In genomic region chr2:4651500-4652285, GRCm38 (mm10) we compare ENCODE assay signal across 8 mouse cellular contexts. TPM values are rescaled to one million over a fixed set of nuclear protein-coding genes. Genes with fewer than 3 reads are reported as not detected.
A peak's percentile ranks its signal among the peaks of the same experiment; 100 is the strongest.
DNase-seq lines count a peak whose midpoint lies in the region; ATAC-seq and TF ChIP-seq lines count a peak whose summit lies in the region.

Gene Prpf18, minus strand, starts transcription at chr2:4652113.

- peaks cover 4 to 21% of the 10 kb centered on the region in 2 experiments; a peak in 2 of 4 replicates for H3K4me1 ChIP-seq in CH12.LX (ENCODE audit: control insufficient read depth in 1 of 2, insufficient read depth in 2 of 2)
- peaks cover 17% of the 10 kb centered on the region for H3K4me1 ChIP-seq in forebrain, embryonic 12.5 days
- H3K4me1 ChIP-seq in heart, postnatal 0 days (ENCODE audit: control insufficient read depth, insufficient read depth), result 0 out of 2 replicates have a peak, but pooled peaks cover 2% of the 10 kb centered on the region
- peaks cover 14% of the 10 kb centered on the region for H3K4me1 ChIP-seq in liver, embryonic 16.5 days (ENCODE audit: control insufficient read depth, low read depth, low read length)
- peaks cover 19% of the 10 kb centered on the region for H3K4me1 ChIP-seq in neural tube, embryonic 13.5 days (replicated peaks)
- H3K4me1 ChIP-seq in testis, adult 2 months (ENCODE audit: control insufficient read depth, insufficient read depth, low read length), result peaks cover 3% of the 10 kb centered on the region; the same call in 1 of the 2 replicates

- H3K27ac ChIP-seq in CH12.LX (ENCODE audit: insufficient read depth, low read depth), result no peak within 1 kb of the TSS; the same call in 1 of the 2 replicates
- peak within 1 kb of the TSS; percentile 73; the same call in 1 of the 2 replicates for H3K27ac ChIP-seq in forebrain, embryonic 12.5 days
- H3K27ac ChIP-seq in heart, postnatal 0 days (ENCODE audit: low read depth), result peak within 1 kb of the TSS; percentile 85
- peak within 1 kb of the TSS; percentile 85 for H3K27ac ChIP-seq in liver, embryonic 16.5 days (ENCODE audit: low read length)
- H3K27ac ChIP-seq in neural tube, embryonic 13.5 days (replicated peaks), result peak within 1 kb of the TSS; percentile 74
- H3K27ac ChIP-seq in testis, adult 2 months (ENCODE audit: control insufficient read depth, insufficient read depth, low read depth, low read length), result peak within 1 kb of the TSS; percentile 89

- no peak; the same call in 1 of the 2 replicates for TF ChIP-seq RAD21 in CH12.LX (IDR thresholded peaks at IDR 0.05; ENCODE audit: low read depth, low read length)

- TF ChIP-seq CTCF in CH12.LX (conservative IDR thresholded peaks at IDR 0.05 in 1 of 2, IDR thresholded peaks at IDR 0.05 in 1 of 2; ENCODE audit: low read depth in 2 of 2, low read length in 2 of 2), result peak; percentile 44 to 82
- TF ChIP-seq CTCF in heart, postnatal 0 days (IDR thresholded peaks at IDR 0.05; ENCODE audit: low read depth), result peak; percentile 79
- TF ChIP-seq CTCF in testis, adult 2 months (IDR thresholded peaks at IDR 0.05; ENCODE audit: control insufficient read depth, insufficient read depth, insufficient replicate concordance, low read depth, low read length), result peak; percentile 80

- H3K4me2 ChIP-seq in CH12.LX (ENCODE audit: insufficient read depth, low read depth, poor library complexity, severe bottlenecking), result peak within 1 kb of the TSS; percentile 96
- peak within 1 kb of the TSS; percentile 71 for H3K4me2 ChIP-seq in forebrain, embryonic 12.5 days
- peak within 1 kb of the TSS; percentile 79 for H3K4me2 ChIP-seq in heart, postnatal 0 days (ENCODE audit: low read depth, low read length)
- H3K4me2 ChIP-seq in liver, embryonic 16.5 days (ENCODE audit: low read depth, low read length), result peak within 1 kb of the TSS; percentile 79
- H3K4me2 ChIP-seq in neural tube, embryonic 13.5 days, result peak within 1 kb of the TSS; percentile 81

- no peaks in the 10 kb centered on the region for H3K27me3 ChIP-seq in CH12.LX (replicated peaks)
- no peaks in the 10 kb centered on the region for H3K27me3 ChIP-seq in forebrain, embryonic 12.5 days
- no peaks in the 10 kb centered on the region for H3K27me3 ChIP-seq in heart, postnatal 0 days (ENCODE audit: control insufficient read depth, insufficient read depth, low read length)
- H3K27me3 ChIP-seq in liver, embryonic 16.5 days (ENCODE audit: control insufficient read depth, insufficient read depth, low read depth, low read length), result no peaks in the 10 kb centered on the region
- H3K27me3 ChIP-seq in neural tube, embryonic 13.5 days, result no peaks in the 10 kb centered on the region
- H3K27me3 ChIP-seq in testis, adult 2 months (ENCODE audit: control insufficient read depth, insufficient read depth, low read length), result no peaks in the 10 kb centered on the region

- peak within 1 kb of the TSS; percentile 71 to 89 (median 85) for H3K4me3 ChIP-seq in CH12.LX (replicated peaks in 1 of 3; ENCODE audit: low read depth in 2 of 3, low read length in 2 of 3, poor library complexity in 1 of 3)
- H3K4me3 ChIP-seq in forebrain, embryonic 12.5 days (replicated peaks), result peak within 1 kb of the TSS; percentile 94
- H3K4me3 ChIP-seq in heart, postnatal 0 days (ENCODE audit: low read depth, low read length), result peak within 1 kb of the TSS; percentile 93
- H3K4me3 ChIP-seq in liver, embryonic 16.5 days (ENCODE audit: low read depth, low read length), result peak within 1 kb of the TSS; percentile 95
- peak within 1 kb of the TSS; percentile 87 for H3K4me3 ChIP-seq in neural tube, embryonic 13.5 days
- peak within 1 kb of the TSS; percentile 98 for H3K4me3 ChIP-seq in testis, adult 2 months (ENCODE audit: control insufficient read depth, low read depth, low read length)

- TF ChIP-seq EP300 in CH12.LX (IDR thresholded peaks at IDR 0.05; ENCODE audit: low read length), result no peak
- no peak; the same call in 1 of the 2 replicates for TF ChIP-seq EP300 in heart, postnatal 0 days (IDR thresholded peaks at IDR 0.05; ENCODE audit: low read depth)

- no peaks in the 10 kb centered on the region for H3K9me3 ChIP-seq in CH12.LX (replicated peaks; ENCODE audit: low read length)
- no peaks in the 10 kb centered on the region for H3K9me3 ChIP-seq in forebrain, embryonic 12.5 days
- H3K9me3 ChIP-seq in heart, postnatal 0 days (replicated peaks; ENCODE audit: control insufficient read depth, low read length), result no peaks in the 10 kb centered on the region
- no peaks in the 10 kb centered on the region for H3K9me3 ChIP-seq in liver, embryonic 16.5 days (replicated peaks; ENCODE audit: control insufficient read depth, low read length)
- no peaks in the 10 kb centered on the region for H3K9me3 ChIP-seq in neural tube, embryonic 13.5 days

- DNase-seq in CH12.LX (ENCODE audit: extremely low read depth), result peak; percentile 89
- peak; percentile 91 for DNase-seq in c-Kit-positive CD71-positive TER-119-negative erythroid progenitor cells, embryonic 14.5 days (ENCODE audit: low read depth)
- peak; percentile 84 for DNase-seq in heart, postnatal 0 days (ENCODE audit: low spot score)
- peak; percentile 91 to 92 for DNase-seq in kidney, postnatal 4 days

- peak within 1 kb of the TSS; percentile 80 for H3K9ac ChIP-seq in CH12.LX (ENCODE audit: insufficient read depth, low read depth)
- peak within 1 kb of the TSS; percentile 92 for H3K9ac ChIP-seq in forebrain, embryonic 12.5 days
- H3K9ac ChIP-seq in heart, postnatal 0 days (replicated peaks; ENCODE audit: low read depth, low read length), result peak within 1 kb of the TSS; percentile 91
- H3K9ac ChIP-seq in liver, embryonic 16.5 days (ENCODE audit: low read depth, low read length), result peak within 1 kb of the TSS; percentile 97
- H3K9ac ChIP-seq in neural tube, embryonic 13.5 days, result peak within 1 kb of the TSS; percentile 93

- in situ Hi-C loops in CH12.LX (cut with MboI; ENCODE audit: low pct_ligation_motif_present, low pct_unique_long_range_greater_than_20kb, low sequenced_read_pairs), result no loop called here

- peaks cover 34% of the 10 kb centered on the region for H3K79me2 ChIP-seq in CH12.LX (replicated peaks; ENCODE audit: control insufficient read depth, extremely low read depth, insufficient read depth, poor library complexity, severe bottlenecking)

- WGBS in forebrain, embryonic 12.5 days, result 2% methylated on average over 40 of the region's 40 CpGs
- 1% methylated on average over 40 of the region's 40 CpGs for WGBS in heart, postnatal 0 days
- WGBS in liver, embryonic 16.5 days (ENCODE audit: insufficient replicate concordance), result 1% methylated on average over 40 of the region's 40 CpGs
- WGBS in neural tube, embryonic 13.5 days, result 2% methylated on average over 40 of the region's 40 CpGs

- TF ChIP-seq POLR2A in CH12.LX (IDR thresholded peaks at IDR 0.05; ENCODE audit: low read depth, low read length), result peak; percentile 82
- TF ChIP-seq POLR2A in testis, adult 2 months (IDR thresholded peaks at IDR 0.05; ENCODE audit: control insufficient read depth, low read depth, low read length), result peak; percentile 76

- H3K36me3 ChIP-seq in CH12.LX (replicated peaks in 1 of 2; ENCODE audit: control insufficient read depth in 1 of 2, insufficient read depth in 1 of 2, low read length in 1 of 2), result peaks cover 8 to 13% of the 10 kb centered on the region in 2 experiments
- peaks cover 5% of the 10 kb centered on the region; the same call in 1 of the 2 replicates for H3K36me3 ChIP-seq in forebrain, embryonic 12.5 days (replicated peaks)
- H3K36me3 ChIP-seq in heart, postnatal 0 days (replicated peaks; ENCODE audit: control insufficient read depth, insufficient read depth, low read length), result peaks cover 7% of the 10 kb centered on the region
- H3K36me3 ChIP-seq in liver, embryonic 16.5 days (ENCODE audit: control insufficient read depth, insufficient read depth), result peaks cover 5% of the 10 kb centered on the region; the same call in 1 of the 2 replicates
- H3K36me3 ChIP-seq in neural tube, embryonic 13.5 days, result peaks cover 10% of the 10 kb centered on the region
- H3K36me3 ChIP-seq in testis, adult 2 months (ENCODE audit: control insufficient read depth, insufficient read depth, low read length), result no peaks in the 10 kb centered on the region

- dilution Hi-C loops in CH12.LX (cut with MboI; ENCODE audit: extremely low pct_ligation_motif_present, extremely low pct_unique_long_range_greater_than_20kb, low sequenced_read_pairs), result no loop called here

- ATAC-seq in forebrain, embryonic 12.5 days (ENCODE audit: low FRiP score), result peak; percentile 89
- ATAC-seq in heart, postnatal 0 days (ENCODE audit: insufficient read depth, low read depth), result peak; percentile 90
- ATAC-seq in liver, embryonic 16.5 days (ENCODE audit: low read depth), result peak; percentile 87
- ATAC-seq in neural tube, embryonic 13.5 days (ENCODE audit: low read depth), result peak; percentile 88

TF ChIP-seq in CH12.LX, 34 proteins besides CTCF, POLR2A, EP300 and RAD21 (continues in another document):
- TF ChIP-seq HCFC1 (IDR thresholded peaks at IDR 0.05; ENCODE audit: low read depth, low read length), result peak; percentile 93
- peak; percentile 76; the same call in 1 of the 2 replicates for TF ChIP-seq MXI1 (IDR thresholded peaks at IDR 0.05; ENCODE audit: low read depth, low read length)
- peak; percentile 68 for TF ChIP-seq MEF2A (IDR thresholded peaks at IDR 0.05; ENCODE audit: borderline replicate concordance, low read depth, low read length)
- no peak for TF ChIP-seq UBTF (IDR thresholded peaks at IDR 0.05; ENCODE audit: low read depth, low read length)
- peak; percentile 95; the same call in 1 of the 2 replicates for TF ChIP-seq E2F4 (IDR thresholded peaks at IDR 0.05; ENCODE audit: insufficient replicate concordance, low read depth, low read length)
- TF ChIP-seq ETS1 (conservative IDR thresholded peaks at IDR 0.05; ENCODE audit: low read depth, low read length), result peak; percentile 38
- peak; percentile 78 for TF ChIP-seq TCF12 (IDR thresholded peaks at IDR 0.05; ENCODE audit: low read depth, low read length)
- TF ChIP-seq IRF4 (IDR thresholded peaks at IDR 0.05; ENCODE audit: low read depth, low read length), result peak; percentile 69; the same call in 1 of the 2 replicates
- TF ChIP-seq NELFE (IDR thresholded peaks at IDR 0.05; ENCODE audit: low read depth, low read length), result peak; percentile 91
- TF ChIP-seq NRF1 (IDR thresholded peaks at IDR 0.05; ENCODE audit: low read depth, low read length), result no peak
- TF ChIP-seq GABPA (IDR thresholded peaks at IDR 0.05; ENCODE audit: insufficient replicate concordance, low read depth, low read length), result peak; percentile 77

RNA-seq across cellular contexts. Expression of gene Prpf18, which starts in this region (rescaled TPM):
- total RNA-seq in CH12.LX (2012; rRNA removed), result 23.5 and 23.8 TPM in 2 replicates
- 35.0 and 37.1 TPM in 2 replicates for total RNA-seq in CH12.LX (2014; rRNA removed)
- 37.6 and 38.5 TPM in 2 replicates for polyA plus RNA-seq in CH12.LX (2012; ENCODE audit: insufficient read length, low read depth)
- 56.0 and 61.5 TPM in 2 replicates for polyA plus RNA-seq in forebrain, embryonic 12.5 days (2016; fragmentation: Nextera tagmentation; extraction: Ambion mirVana)
- total RNA-seq in heart, postnatal 0 days (2014; rRNA removed; ENCODE audit: low replicate concordance), result 23.8 and 24.3 TPM in 2 replicates
- polyA plus RNA-seq in heart, postnatal 0 days (2015; fragmentation: Nextera tagmentation; extraction: Ambion mirVana), result 24.5 and 24.6 TPM in 2 replicates
- polyA plus RNA-seq in liver, embryonic 16.5 days (2015; fragmentation: Nextera tagmentation; extraction: Ambion mirVana), result 27.4 and 28.3 TPM in 2 replicates
- 42.6 and 43.5 TPM in 2 replicates for polyA plus RNA-seq in neural tube, embryonic 13.5 days (2015; fragmentation: Nextera tagmentation; extraction: Ambion mirVana)
- 9.2 and 11.1 TPM in 2 replicates for polyA plus RNA-seq in testis, adult 2 months (2012; rRNA removed)
